Mouse (Mus musculus): Measurements from ENCODE around the gene Ptprm. TPM values are rescaled to one million over a fixed set of nuclear protein-coding genes. Genes with fewer than 3 reads are reported as not detected.

Gene Ptprm
- polyA plus RNA-seq, 1 experiment from 2014 or later = 16.5 TPM

DNA sequence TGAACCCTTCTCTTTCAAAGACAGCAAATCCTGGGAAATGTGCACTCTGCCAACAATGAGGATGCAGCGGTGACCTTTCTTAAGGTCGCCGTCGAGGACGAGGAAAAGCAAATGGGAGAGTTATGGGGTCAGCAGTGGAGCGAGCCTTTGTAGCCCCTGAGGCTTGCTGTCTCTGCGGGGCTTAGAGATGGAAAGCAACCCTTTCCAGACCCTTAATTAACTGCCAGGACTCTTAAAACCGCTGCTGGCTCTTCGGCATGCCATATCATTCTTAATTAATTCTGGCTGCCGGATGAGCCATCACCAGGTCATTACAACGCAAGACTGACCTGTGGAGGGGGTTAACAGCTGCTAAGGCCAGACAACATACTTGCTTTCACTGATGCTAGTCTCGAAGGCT is 568.1 kb downstream of the Ptprm start:
- H3K4me1 ChIP-seq = peaks cover 16% of the 10 kb centered on the region
- no peak overlapping the region for H3K27ac ChIP-seq
- H3K27me3 ChIP-seq = no peaks in the 10 kb centered on the region
- no peak for ATAC-seq (ENCODE audit: low FRiP score)
- no peak overlapping the region for H3K4me2 ChIP-seq (replicated peaks)
- no peak overlapping the region for H3K9ac ChIP-seq
- no peaks in the 10 kb centered on the region for H3K36me3 ChIP-seq
- H3K4me3 ChIP-seq = no peak overlapping the region
- WGBS = 31% methylated on average over 12 of the region's 12 CpGs
- H3K9me3 ChIP-seq (replicated peaks) = no peaks in the 10 kb centered on the region

DNA sequence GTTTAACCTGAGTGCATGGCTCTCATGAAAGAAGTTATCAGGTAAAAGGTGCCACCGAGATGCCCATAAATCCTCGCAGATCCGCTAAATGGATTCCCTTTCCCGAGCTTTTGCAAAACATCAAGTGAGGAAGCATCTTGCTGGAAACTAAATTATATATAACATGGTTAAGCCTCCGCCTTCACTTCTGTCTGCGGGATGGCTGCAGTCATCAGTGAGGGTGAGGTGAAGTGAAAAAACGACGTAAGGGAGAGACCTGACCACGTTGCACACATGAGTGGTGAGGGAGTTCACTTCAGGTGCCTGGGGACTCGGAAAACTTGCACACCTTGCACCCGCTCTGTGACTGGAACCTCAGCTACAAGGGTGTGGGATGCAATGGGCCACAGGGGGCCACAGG is 568.7 kb downstream of the Ptprm start:
- 86% methylated on average over 11 of the region's 11 CpGs for whole genome bisulfite sequencing
- H3K4me2 ChIP-seq (replicated peaks) = no peak overlapping the region
- H3K27ac ChIP-seq = no peak overlapping the region
- no peak overlapping the region for H3K9ac ChIP-seq
- H3K36me3 ChIP-seq = no peaks in the 10 kb centered on the region
- H3K4me1 ChIP-seq = peaks cover 16% of the 10 kb centered on the region
- ATAC-seq (ENCODE audit: low FRiP score) = no peak
- no peak overlapping the region for H3K4me3 ChIP-seq
- H3K27me3 ChIP-seq = no peaks in the 10 kb centered on the region
- no peaks in the 10 kb centered on the region for H3K9me3 ChIP-seq (replicated peaks)

DNA sequence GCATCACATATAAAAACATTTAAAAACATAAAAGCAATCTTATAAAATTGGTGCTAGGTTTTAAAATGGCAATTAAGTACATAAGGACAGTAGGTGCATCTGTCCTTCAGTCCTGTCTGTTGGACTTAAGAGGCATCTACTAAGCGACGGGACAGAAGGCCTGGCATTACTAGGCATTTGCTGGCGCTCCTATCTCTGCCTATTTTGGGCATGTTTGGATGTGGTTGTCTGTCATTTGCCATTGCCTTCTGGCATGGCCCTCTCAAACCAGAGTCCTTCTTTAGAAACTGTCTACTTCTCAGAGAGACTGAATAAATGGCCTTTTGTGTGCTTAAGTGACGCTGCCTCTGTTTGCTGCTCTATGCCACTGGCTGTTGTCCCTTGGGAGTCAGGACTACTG is 570.7 kb downstream of the Ptprm start:
- H3K27ac ChIP-seq = no peak overlapping the region
- WGBS = 68% methylated on average over 4 of the region's 4 CpGs
- no peaks in the 10 kb centered on the region for H3K36me3 ChIP-seq
- H3K9ac ChIP-seq = no peak overlapping the region
- H3K4me3 ChIP-seq = no peak overlapping the region
- no peaks in the 10 kb centered on the region for H3K9me3 ChIP-seq (replicated peaks)
- peaks cover 19% of the 10 kb centered on the region for H3K4me1 ChIP-seq
- no peak for ATAC-seq (ENCODE audit: low FRiP score)
- H3K27me3 ChIP-seq = no peaks in the 10 kb centered on the region
- H3K4me2 ChIP-seq (replicated peaks) = no peak overlapping the region

DNA sequence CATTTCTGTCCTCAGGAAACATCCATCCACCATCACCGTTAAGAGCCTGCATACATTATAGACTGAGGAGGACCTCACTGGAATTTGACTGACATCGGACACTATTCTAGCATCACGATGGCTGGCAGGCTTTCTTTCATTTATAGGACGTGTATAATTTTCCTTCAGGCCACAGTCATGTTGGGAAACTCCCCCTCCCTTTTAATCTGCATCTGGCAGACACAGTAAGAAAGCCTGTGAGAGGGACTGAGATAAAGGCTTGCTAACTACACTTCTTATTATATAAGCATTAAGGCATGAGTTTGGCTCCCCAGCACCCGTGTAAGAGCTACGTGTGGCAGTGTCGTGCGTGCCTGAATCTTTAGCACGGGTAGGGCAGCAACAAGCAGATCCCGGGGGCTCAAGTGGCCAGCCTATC is 571.2 kb downstream of the Ptprm start:
- Histone ChIP-seq H3K9me3 (replicated peaks) (no peaks in the 10 kb centered on the region), H3K4me1 (peaks cover 19% of the 10 kb centered on the region), H3K27ac (no peak overlapping the region), H3K36me3 (no peaks in the 10 kb centered on the region), H3K4me3 (no peak overlapping the region), H3K4me2 (replicated peaks) (no peak overlapping the region), H3K9ac (no peak overlapping the region), H3K27me3 (no peaks in the 10 kb centered on the region)
- 68% methylated on average over 10 of the region's 10 CpGs for WGBS
- ATAC-seq (ENCODE audit: low FRiP score) = no peak

DNA sequence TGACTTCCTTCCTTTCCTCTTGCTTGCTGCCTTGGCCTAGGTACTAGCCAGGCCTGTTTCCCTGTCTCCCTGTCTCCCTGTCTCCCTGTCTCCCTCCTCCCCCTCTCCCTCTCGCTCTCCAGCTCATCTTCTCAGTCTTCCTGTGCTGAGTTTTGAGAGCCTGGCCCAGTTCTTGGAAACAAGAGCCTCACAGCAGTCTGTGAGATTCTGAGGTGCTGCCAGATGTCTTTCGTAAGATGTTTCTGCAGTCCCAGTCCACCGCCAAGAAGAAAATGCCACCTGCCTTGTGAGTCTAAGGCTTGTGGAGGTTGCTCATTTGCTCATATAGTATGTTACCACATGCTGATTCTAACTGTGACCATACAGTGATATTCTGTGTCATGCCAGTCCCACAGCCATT is 572.3 kb downstream of the Ptprm start:
- no peak overlapping the region for H3K27ac ChIP-seq
- no peak overlapping the region for H3K9ac ChIP-seq
- H3K27me3 ChIP-seq = no peaks in the 10 kb centered on the region
- WGBS = 81% methylated on average over 3 of the region's 3 CpGs
- H3K4me1 ChIP-seq = peaks cover 19% of the 10 kb centered on the region
- no peak overlapping the region for H3K4me3 ChIP-seq
- no peak for ATAC-seq (ENCODE audit: low FRiP score)
- no peak overlapping the region for H3K4me2 ChIP-seq (replicated peaks)
- no peaks in the 10 kb centered on the region for H3K9me3 ChIP-seq (replicated peaks)
- H3K36me3 ChIP-seq = no peaks in the 10 kb centered on the region

DNA sequence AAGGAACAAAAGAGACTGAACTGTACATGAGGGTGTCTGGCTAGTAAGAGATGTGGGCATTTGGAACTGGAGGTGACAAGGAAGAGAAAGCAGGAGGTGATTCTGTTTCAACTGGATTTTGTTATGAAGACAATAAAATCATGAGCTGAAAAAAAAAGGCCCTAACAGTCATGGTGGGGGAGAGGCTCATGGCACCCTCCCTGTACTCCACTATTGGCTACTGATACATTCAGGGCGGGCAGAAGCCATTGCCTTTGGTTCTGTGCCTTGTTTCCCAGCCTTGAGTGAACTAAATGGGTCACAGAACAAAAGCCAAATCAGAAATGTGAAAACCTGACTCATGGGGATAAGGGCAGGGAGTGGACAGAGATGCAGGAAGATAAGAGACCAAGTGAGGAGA is 575.2 kb downstream of the Ptprm start:
- WGBS = 74% methylated on average over 1 of the region's 1 CpGs
- peaks cover 14% of the 10 kb centered on the region for H3K4me1 ChIP-seq
- H3K4me2 ChIP-seq (replicated peaks) = no peak overlapping the region
- no peaks in the 10 kb centered on the region for H3K27me3 ChIP-seq
- ATAC-seq (ENCODE audit: low FRiP score) = no peak
- H3K9ac ChIP-seq = no peak overlapping the region
- H3K9me3 ChIP-seq (replicated peaks) = no peaks in the 10 kb centered on the region
- no peaks in the 10 kb centered on the region for H3K36me3 ChIP-seq
- H3K4me3 ChIP-seq = no peak overlapping the region
- H3K27ac ChIP-seq = no peak overlapping the region

DNA sequence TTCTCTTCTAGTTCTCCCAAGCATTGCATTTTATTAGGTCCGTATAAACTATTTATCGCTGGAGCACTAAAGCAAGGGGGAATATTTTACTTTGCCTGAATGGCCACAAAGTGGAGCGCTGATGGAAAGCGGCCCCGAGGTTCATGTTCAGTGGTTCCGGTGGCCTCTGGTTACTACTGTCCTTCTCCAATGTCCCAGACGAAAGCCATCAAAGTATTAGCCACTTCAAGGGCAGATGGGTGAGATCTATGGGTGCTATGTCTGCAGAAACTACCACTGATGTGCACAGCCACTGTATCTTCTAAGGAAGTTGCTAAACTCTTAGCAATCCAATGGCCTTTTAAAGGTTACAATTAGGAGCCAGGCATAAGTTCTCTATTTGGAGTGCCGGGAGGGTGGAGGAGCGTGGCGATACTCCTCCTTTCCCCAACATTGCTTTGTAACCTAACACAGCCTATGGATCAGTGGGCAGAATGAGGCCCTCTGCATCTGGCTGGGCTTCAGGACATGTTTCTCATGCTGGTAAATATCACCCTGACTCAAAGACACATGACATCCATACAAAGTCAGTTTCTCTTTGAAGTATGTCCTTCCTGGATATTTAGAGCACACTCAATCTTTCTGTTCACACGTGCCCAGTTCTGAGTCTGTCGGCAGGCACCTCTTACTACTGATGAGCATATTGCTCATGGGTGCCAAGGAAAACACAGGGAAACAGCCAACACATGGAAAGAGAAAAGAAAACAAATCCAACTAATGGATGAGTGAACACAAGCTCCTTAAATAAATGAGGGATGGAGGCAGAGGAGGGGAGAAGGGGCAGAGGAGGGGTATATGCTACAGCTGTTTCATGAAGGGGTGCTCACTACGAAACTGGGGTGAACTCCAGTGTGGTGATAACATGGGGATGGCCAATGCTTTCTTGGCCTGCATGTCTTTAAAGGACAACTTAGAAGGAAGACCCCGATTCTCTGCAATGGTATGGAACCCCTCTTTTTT is 584.6 kb downstream of the Ptprm start:
- no peak overlapping the region for H3K4me2 ChIP-seq (replicated peaks)
- H3K9me3 ChIP-seq (replicated peaks) = no peaks in the 10 kb centered on the region
- H3K36me3 ChIP-seq = no peaks in the 10 kb centered on the region
- 86% methylated on average over 14 of the region's 14 CpGs for WGBS
- ATAC-seq (ENCODE audit: low FRiP score) = no peak
- no peak overlapping the region; the same call in 1 of the 2 replicates for H3K27ac ChIP-seq
- H3K27me3 ChIP-seq = no peaks in the 10 kb centered on the region
- H3K4me3 ChIP-seq = no peak overlapping the region
- H3K4me1 ChIP-seq = peaks cover 15% of the 10 kb centered on the region
- H3K9ac ChIP-seq = no peak overlapping the region

DNA sequence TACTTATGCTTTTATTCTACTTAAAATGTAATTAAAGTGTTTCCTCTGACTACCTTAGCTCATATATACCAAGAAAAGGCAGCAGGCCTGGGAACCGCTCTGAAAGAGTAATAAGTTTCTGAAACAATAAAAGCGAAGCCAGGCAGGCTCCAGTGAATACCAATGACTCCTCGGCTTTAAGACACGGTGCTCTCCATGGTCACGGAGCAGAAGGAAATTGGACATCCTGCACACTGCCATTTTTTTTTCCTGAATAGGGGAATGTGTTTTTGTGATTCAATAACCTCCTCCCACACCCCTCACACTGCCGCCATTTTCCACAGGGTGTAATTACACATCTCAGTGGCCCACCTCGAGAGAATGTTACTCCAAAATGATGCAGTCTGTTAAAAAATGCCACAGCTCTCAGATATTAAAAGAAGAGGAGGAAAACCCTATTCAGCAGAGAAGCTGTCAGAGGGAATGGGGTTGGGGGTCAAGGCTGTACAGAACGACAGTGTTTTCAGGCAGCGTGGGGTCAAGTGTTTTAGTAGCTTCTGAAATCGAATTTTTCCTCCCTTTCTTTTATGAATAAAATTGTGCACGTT is 585.5 kb downstream of the Ptprm start:
- H3K9me3 ChIP-seq (replicated peaks) = no peaks in the 10 kb centered on the region
- no peak overlapping the region for H3K9ac ChIP-seq
- peak; percentile 50; the same call in 1 of the 2 replicates for ATAC-seq (ENCODE audit: low FRiP score)
- H3K4me1 ChIP-seq = peaks cover 15% of the 10 kb centered on the region
- no peaks in the 10 kb centered on the region for H3K27me3 ChIP-seq
- no peak overlapping the region; the same call in 1 of the 2 replicates for H3K27ac ChIP-seq
- H3K4me3 ChIP-seq = no peak overlapping the region
- WGBS = 35% methylated on average over 11 of the region's 11 CpGs
- H3K36me3 ChIP-seq = no peaks in the 10 kb centered on the region
- H3K4me2 ChIP-seq (replicated peaks) = no peak overlapping the region

DNA sequence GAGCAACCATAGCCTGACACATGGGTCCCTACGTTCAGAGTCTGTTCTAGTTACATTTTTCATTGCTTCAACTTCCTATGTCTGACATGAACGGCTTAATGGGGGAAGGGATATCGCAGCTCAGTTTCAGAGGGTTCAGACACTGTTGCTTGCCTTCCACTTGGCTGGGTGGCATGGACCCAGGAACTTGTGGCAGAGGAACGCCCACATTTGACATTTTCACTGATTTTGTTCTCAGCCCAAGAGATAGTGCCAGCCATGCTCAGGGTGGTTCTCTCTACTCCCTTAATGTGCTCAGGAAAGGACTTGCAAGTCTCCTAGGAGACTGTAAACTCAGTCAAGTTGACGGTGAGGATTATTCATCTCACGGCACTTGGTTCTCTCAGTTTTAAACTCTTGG is 588.1 kb downstream of the Ptprm start:
- H3K4me1 ChIP-seq = peaks cover 29% of the 10 kb centered on the region
- no peak overlapping the region for H3K4me2 ChIP-seq (replicated peaks)
- 89% methylated on average over 6 of the region's 6 CpGs for WGBS
- H3K4me3 ChIP-seq = no peak overlapping the region
- H3K27me3 ChIP-seq = no peaks in the 10 kb centered on the region
- ATAC-seq (ENCODE audit: low FRiP score) = no peak
- H3K36me3 ChIP-seq = no peaks in the 10 kb centered on the region
- H3K27ac ChIP-seq = no peak overlapping the region
- no peaks in the 10 kb centered on the region for H3K9me3 ChIP-seq (replicated peaks)
- H3K9ac ChIP-seq = no peak overlapping the region

DNA sequence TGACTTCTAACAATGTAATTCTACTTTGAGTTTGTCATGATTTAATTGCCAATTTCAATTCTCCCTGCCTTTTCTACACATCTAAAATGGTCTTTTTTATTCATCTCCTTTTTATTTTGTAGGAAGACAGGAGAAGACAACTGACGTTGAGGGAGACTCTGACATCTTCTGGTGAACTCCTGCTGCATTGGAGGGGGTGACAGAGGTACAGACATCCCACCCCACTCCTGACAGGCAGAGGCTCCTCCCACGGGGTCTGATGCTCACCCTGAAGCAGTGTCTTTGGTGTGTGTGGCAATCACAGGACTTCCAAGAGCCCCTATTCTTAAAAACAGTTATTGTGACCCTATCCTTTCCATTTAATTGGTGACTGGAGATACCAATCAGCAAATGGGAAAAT is 589.8 kb downstream of the Ptprm start:
- Histone ChIP-seq H3K4me1 (peaks cover 26% of the 10 kb centered on the region), H3K27me3 (no peaks in the 10 kb centered on the region), H3K9ac (no peak overlapping the region), H3K4me2 (replicated peaks) (no peak overlapping the region), H3K27ac (no peak overlapping the region), H3K4me3 (no peak overlapping the region), H3K9me3 (replicated peaks) (no peaks in the 10 kb centered on the region), H3K36me3 (no peaks in the 10 kb centered on the region)
- ATAC-seq (ENCODE audit: low FRiP score) = no peak
- WGBS = 73% methylated on average over 2 of the region's 2 CpGs

DNA sequence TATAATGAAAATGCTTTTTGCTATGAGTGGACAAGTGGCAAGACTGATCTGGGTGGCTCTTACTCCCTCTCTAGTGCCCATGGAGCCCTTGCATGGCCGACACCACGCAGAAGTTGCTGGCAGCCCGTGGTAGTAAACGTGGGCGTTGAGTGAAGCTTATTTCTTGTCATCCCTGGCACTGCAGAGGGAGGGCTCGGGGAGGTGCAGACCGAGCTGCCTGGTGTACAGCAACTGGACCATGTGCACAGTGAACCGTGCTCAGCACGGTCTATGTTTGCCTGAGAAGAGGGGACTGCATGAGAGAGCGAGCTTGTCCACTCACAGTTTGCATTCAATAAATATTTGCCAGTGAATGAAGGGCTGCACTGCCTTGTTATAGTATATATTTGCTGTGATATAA is 591.5 kb downstream of the Ptprm start:
- 87% methylated on average over 10 of the region's 10 CpGs for WGBS
- Histone ChIP-seq H3K36me3 (no peaks in the 10 kb centered on the region), H3K9me3 (replicated peaks) (no peaks in the 10 kb centered on the region)

DNA sequence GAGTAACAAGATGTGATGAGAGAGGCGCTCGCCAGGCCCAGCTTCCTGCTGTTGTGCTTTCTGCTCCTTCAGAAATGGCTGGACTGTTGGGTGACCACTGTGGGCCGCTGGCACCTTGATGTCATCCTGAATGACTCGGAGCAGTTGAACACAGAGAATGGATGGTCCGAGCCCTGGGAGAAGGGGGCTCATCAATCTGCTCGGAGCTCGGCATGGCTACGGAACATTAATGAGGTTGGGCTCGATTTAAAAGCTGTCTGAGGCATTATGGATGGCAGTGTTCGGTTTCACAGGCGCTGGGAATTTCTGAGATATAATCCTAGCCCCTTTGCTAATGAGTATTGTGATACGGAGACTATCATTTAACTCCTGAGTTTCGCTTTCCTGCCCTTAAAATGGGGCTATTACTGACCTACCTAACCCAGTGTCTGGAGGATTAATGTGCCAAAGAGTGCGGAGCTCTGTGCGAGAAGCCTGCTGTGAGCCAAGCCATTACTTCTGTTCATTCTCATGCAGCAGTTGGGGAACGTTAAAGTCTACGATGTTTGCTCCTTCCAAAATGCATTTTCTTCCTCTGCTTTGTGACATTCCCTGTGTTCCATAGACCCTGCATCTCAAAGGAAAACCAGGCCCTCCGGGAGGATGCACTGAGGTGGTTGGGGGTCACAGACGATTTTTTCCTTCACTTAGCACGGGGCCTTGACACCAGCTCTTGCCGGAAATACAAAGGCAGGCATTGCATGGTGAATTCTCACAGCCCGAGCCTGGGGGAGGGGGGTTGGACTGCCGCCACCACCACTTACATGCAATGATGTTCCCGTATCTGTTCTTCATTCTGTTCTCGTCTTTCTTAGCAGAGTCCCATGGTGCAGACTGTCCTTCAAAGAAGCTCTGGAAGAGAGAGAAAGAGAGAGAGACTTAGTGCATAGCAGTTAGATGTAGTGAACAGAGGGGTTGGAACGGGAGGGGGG is 592.6 kb downstream of the Ptprm start:
- Histone ChIP-seq H3K27ac (peak overlapping the region; percentile 72), H3K27me3 (no peaks in the 10 kb centered on the region), H3K4me3 (no peak overlapping the region), H3K9me3 (replicated peaks) (no peaks in the 10 kb centered on the region), H3K36me3 (no peaks in the 10 kb centered on the region), H3K9ac (no peak overlapping the region), H3K4me2 (replicated peaks) (peak overlapping the region; percentile 34), H3K4me1 (peaks cover 23% of the 10 kb centered on the region)
- WGBS = 39% methylated on average over 26 of the region's 26 CpGs
- ATAC-seq (ENCODE audit: low FRiP score) = peak; percentile 41; the same call in 1 of the 2 replicates

More for the DNA sequence above, 591.5 kb downstream of the Ptprm start:
- H3K4me3 ChIP-seq = no peak overlapping the region
- H3K4me2 ChIP-seq (replicated peaks) = no peak overlapping the region
- no peaks in the 10 kb centered on the region for H3K27me3 ChIP-seq
- peaks cover 15% of the 10 kb centered on the region for H3K4me1 ChIP-seq
- H3K27ac ChIP-seq = no peak overlapping the region
- H3K9ac ChIP-seq = no peak overlapping the region
- ATAC-seq (ENCODE audit: low FRiP score) = no peak

All from hindbrain, embryonic 12.5 days (tissue).